Mouse (Mus musculus): ENCODE data around the gene Olfr1162.
"Not testable (repeated sequence)": the region's sequence is repeated elsewhere in the genome, so short reads cannot be mapped to it uniquely, and the experiment has no call there.

Gene Olfr1162

DNA sequence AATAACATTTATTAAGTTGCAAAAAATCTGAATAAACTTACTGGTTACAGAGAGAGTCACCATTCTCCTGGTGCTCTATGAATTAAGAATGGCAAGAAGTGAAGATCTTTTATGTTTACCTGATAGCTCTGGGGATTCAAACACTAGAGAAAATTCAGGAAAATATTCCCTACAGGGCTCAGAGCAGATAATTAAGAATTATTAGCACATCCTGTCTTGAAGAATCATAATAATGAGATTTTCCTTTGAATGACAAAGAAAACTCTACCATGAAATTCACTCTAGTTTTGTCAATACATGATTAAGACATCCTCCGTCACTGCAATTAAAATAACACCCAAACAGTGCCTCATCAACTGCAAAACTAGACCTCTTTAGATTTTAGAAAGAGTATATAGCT is at the start of gene Olfr1162:
Olfr1162 (minus strand) TSS at position 101 of the 400 bp plus-strand sequence.
- no peak for DNase-seq (ENCODE audit: low spot score)

DNA sequence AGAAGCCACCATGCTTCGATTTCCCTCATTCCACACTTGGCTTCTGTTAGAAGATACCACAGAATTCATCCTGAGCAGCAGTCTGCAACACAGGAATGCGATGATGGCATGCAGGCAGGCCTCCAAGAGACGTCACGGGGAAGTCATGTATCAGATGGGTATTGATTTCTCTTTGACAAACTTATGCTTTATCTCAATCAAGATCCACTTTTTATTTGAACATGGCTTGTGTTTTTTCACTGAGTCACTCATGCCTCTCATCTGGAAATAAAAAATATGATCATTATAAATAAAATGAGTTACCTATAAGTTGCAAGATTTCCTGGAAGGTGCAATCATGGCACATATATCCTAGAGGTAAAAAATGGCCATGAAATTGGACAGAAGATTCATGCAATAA is 42.9 kb upstream of the Olfr1162 start, which contains the start of gene Olfr1164:
Olfr1164 (minus strand) TSS at position 101 of the 400 bp plus-strand sequence.
- no peak for DNase-seq (ENCODE audit: low spot score)

DNA sequence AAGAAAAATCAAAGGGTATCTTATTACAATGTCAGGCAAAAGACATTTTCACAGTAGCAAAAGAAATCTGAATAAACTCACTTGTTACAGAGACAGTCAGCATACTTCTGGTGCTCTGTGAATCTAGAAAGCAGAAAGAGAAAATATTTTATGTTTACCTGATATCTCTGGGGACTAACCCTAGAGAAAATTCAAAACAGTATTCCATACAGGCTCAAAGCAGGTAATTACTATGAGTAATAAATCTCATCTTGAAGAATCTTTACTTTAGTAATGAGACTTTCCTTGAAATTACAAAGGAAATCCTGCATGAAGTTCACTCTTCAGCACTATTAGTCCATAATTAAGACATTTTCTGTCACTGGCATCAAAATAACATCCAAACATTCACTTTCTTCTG is 20.8 kb upstream of the Olfr1162 start, which contains the start of gene Olfr1163:
Olfr1163 (minus strand) TSS at position 101 of the 400 bp plus-strand sequence.
- no peak for DNase-seq (ENCODE audit: low spot score)

DNA sequence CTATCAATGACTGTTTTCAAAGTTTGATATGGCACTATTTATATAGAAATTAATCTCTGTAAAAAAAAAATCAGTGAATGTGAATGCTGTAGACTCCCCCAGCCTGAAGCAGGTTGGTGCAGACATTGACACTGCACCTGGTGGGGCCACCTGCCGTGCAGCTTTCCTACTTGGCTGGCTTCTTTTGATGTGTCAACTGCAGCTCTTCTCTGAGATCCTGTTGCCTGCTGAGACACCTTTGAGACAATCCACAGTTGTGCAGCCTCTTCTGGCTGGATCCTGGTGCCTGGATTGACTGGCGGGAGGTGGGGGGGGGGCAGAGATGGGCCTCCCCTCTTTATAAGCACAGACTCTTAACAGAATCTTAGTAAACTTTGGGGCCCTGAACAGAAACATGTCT is 12.7 kb upstream of the Olfr1162 start:
- no peak for DNase-seq (ENCODE audit: low spot score)

DNA sequence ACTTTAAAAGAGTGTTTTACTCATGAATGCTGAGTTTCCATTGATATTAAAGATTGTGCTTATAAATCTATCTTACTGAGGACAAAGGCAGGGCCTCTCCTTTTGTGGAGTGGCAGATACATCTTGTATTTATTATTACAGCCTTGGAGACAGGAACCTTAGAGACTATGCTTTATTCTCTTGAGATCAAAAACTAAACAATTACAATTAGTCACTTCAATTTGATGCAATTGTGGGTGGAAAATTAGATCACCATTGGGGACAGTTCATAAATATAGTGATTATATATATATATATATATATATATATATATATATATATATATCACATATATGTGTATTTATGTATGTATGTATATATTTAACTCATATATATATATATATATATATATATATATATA is 13.3 kb downstream of the Olfr1162 start, which contains the start of gene Olfr73:
Olfr73 (minus strand) TSS at position 101 of the 400 bp plus-strand sequence.
- DNase-seq (ENCODE audit: low spot score) = no peak

DNA sequence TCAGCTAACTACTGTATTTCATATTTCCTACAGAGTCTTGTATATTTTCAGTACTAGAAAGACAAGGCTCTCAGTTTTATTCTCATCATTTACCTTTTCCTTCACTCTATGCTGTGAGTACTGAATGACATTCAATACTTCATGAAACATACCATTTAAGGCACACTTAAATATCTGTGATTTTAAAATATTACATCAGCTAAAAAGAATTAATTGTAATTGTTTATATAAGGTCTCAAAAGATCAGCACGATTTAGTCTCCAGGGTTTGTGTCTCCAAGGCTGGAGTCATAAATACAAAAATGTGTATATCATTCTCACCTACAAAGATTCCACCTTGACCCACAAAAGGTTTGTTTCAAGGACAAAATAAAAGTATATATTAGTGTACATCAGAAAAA is 28.5 kb downstream of the Olfr1162 start, which contains the start of gene Olfr1161:
Olfr1161 (plus strand) TSS at position 301 of the 400 bp plus-strand sequence.
- not testable (repeated sequence) for DNase-seq (ENCODE audit: low spot score)

DNA sequence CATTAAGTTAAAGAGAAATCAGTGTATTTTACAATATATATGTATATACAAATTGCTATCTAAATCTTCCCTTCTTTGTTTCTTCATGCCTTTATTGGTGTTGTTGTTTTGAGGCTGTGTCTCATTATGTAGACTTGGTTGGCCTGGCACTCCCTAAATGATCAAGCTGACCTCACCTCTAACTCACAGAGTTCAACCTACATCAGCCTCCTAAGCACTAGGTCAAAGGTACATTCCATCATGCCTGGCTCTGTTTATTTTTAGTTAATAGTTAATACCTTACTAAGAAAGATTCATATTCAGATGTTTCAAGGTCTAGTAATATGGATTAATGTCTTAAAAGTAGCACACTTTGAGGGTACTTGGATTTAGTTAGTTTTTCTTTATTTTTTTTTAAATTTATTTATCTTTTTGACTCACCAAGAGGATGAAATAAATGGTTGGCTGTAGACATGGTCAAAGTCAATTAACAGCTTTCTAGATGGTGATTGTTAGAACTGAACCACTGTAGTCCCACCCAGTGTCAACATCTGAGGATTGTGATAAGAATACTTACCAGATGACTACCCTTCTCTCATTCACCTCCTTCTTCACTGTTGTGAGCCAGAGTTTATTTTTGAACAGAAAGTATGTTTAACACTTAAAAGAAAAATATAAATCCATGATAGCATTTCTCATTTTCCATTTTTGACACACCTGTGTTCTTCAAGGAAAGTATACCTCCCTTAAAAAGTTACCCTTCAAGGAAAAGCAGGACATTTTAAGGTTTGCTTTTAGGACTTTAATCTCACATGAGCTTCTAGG is 43.2 kb downstream of the Olfr1162 start, which contains the start of gene Olfr1160:
Olfr1160 (minus strand) TSS at position 754 of the 804 bp plus-strand sequence.
- DNase-seq (ENCODE audit: low spot score) = no peak
